Mouse (Mus musculus) CH12.LX (cell line): ENCODE measurements around the gene Rtl9. TPM values are rescaled to one million over a fixed set of nuclear protein-coding genes. Genes with fewer than 3 reads are reported as not detected.
A peak's percentile ranks its signal among the peaks of the same experiment; 100 is the strongest.

Experiments
- DNase-seq: peaks from one replicate; pipeline ENCODE4 v3.0.0-alpha.2; 2013; ENCODE audit errors: extremely low read depth
- H3K27ac ChIP-seq: 2 replicates; pipeline ENCODE4 v1.5.1; 2012; ENCODE audit warnings: low read depth, mild to moderate bottlenecking, control low read depth, moderate library complexity; ENCODE audit not compliant: insufficient read depth
- H3K27me3 ChIP-seq: replicated peaks from 2 replicates; pipeline ENCODE3; 2012; ENCODE audit warnings: inconsistent platforms
- H3K36me3 ChIP-seq, 2 experiments: replicated peaks in 1 of 2; 2 replicates each; pipeline versions ENCODE3 to v1.6.1; 2012; ENCODE audit warnings: inconsistent platforms in 1 of 2, low read length in 1 of 2, mild to moderate bottlenecking in 1 of 2, mixed read lengths in 1 of 2, moderate library complexity in 1 of 2; ENCODE audit not compliant: control insufficient read depth in 1 of 2, insufficient read depth in 1 of 2
- H3K4me1 ChIP-seq, 2 experiments: 2 replicates each; pipeline ENCODE4 v1.6.1; 2012; ENCODE audit warnings: inconsistent platforms in 1 of 2, moderate library complexity in 1 of 2; ENCODE audit not compliant: insufficient read depth in 2 of 2, control insufficient read depth in 1 of 2
- H3K4me2 ChIP-seq: 2 replicates; pipeline ENCODE4 v1.6.1; 2012; ENCODE audit warnings: low read depth, mild to moderate bottlenecking, control low read depth; ENCODE audit not compliant: poor library complexity, insufficient read depth, severe bottlenecking
- H3K4me3 ChIP-seq, 3 experiments: fragments of 150-350 bp in 1 of 3; sonication (generic) in 1 of 3; replicated peaks in 1 of 3; 2 replicates each; pipeline versions ENCODE3 to v1.5.1; 2011 to 2012; ENCODE audit warnings: low read depth in 2 of 3, low read length in 2 of 3, mild to moderate bottlenecking in 2 of 3, moderate library complexity in 2 of 3, control low read depth in 1 of 3, improper control_type of control experiment in 1 of 3, inconsistent platforms in 1 of 3, mixed read lengths in 1 of 3; ENCODE audit not compliant: poor library complexity in 1 of 3
- H3K79me2 ChIP-seq: replicated peaks from 2 replicates; pipeline ENCODE4 v1.6.1; 2012; ENCODE audit warnings: mild to moderate bottlenecking, moderate library complexity; ENCODE audit not compliant: control insufficient read depth, poor library complexity, insufficient read depth, severe bottlenecking; ENCODE audit errors: extremely low read depth
- H3K9ac ChIP-seq: 2 replicates; pipeline ENCODE4 v1.6.1; 2012; ENCODE audit warnings: low read depth, mild to moderate bottlenecking, control low read depth, moderate library complexity; ENCODE audit not compliant: insufficient read depth
- H3K9me3 ChIP-seq: replicated peaks from 2 replicates; pipeline ENCODE3; 2012; ENCODE audit warnings: low read length, inconsistent platforms, mixed read lengths
- CHD1 ChIP-seq: IDR thresholded peaks from 2 replicates; pipeline ENCODE4 v1.6.1; 2012; ENCODE audit warnings: low read depth, low read length, improper control_type of control experiment, inconsistent platforms
- CHD2 ChIP-seq: IDR thresholded peaks from 2 replicates; pipeline ENCODE4 v1.6.1; 2011; ENCODE audit warnings: low read length, improper control_type of control experiment
- CTCF ChIP-seq, 2 experiments: IDR thresholded peaks in 1 of 2; conservative IDR thresholded peaks in 1 of 2; 2 replicates each; pipeline ENCODE4 v1.5.1; 2011 to 2012; ENCODE audit warnings: low read depth in 2 of 2, low read length in 2 of 2, improper control_type of control experiment in 1 of 2, inconsistent platforms in 1 of 2, mild to moderate bottlenecking in 1 of 2, moderate library complexity in 1 of 2
- E2F4 ChIP-seq: IDR thresholded peaks from 2 replicates; pipeline ENCODE4 v1.6.1; 2011; ENCODE audit warnings: low read depth, low read length, improper control_type of control experiment; ENCODE audit not compliant: insufficient replicate concordance
- ELF1 ChIP-seq: IDR thresholded peaks from 2 replicates; pipeline ENCODE4 v1.6.1; 2014; ENCODE audit warnings: low read depth, mild to moderate bottlenecking, inconsistent platforms, low read length, improper control_type of control experiment
- EP300 ChIP-seq: IDR thresholded peaks from 2 replicates; pipeline ENCODE4 v1.6.1; 2011; ENCODE audit warnings: low read length, improper control_type of control experiment
- ETS1 ChIP-seq: conservative IDR thresholded peaks from 2 replicates; pipeline ENCODE4 v1.6.1; 2012; ENCODE audit warnings: low read depth, mild to moderate bottlenecking, inconsistent platforms, low read length, improper control_type of control experiment, moderate library complexity
- GABPA ChIP-seq: IDR thresholded peaks from 2 replicates; pipeline ENCODE4 v1.6.1; 2012; ENCODE audit warnings: low read depth, low read length, improper control_type of control experiment, inconsistent platforms; ENCODE audit not compliant: insufficient replicate concordance
- HCFC1 ChIP-seq: IDR thresholded peaks from 2 replicates; pipeline ENCODE4 v1.6.1; 2012; ENCODE audit warnings: low read depth, mild to moderate bottlenecking, inconsistent platforms, low read length, improper control_type of control experiment
- IRF4 ChIP-seq: IDR thresholded peaks from 2 replicates; pipeline ENCODE4 v1.6.1; 2014; ENCODE audit warnings: low read depth, mild to moderate bottlenecking, inconsistent platforms, low read length, improper control_type of control experiment
- JUN ChIP-seq: IDR thresholded peaks from 2 replicates; pipeline ENCODE4 v1.6.1; 2011; ENCODE audit warnings: low read depth, mild to moderate bottlenecking, low read length, improper control_type of control experiment, moderate library complexity; ENCODE audit not compliant: insufficient read depth
- JUND ChIP-seq: conservative IDR thresholded peaks from 2 replicates; pipeline ENCODE4 v1.6.1; 2011; ENCODE audit warnings: low read depth, low read length, improper control_type of control experiment
- MAFK ChIP-seq: IDR thresholded peaks from 2 replicates; pipeline ENCODE4 v1.6.1; 2011; ENCODE audit warnings: low read length, improper control_type of control experiment; ENCODE audit not compliant: insufficient replicate concordance
- MEF2A ChIP-seq: IDR thresholded peaks from 2 replicates; pipeline ENCODE4 v1.6.1; 2014; ENCODE audit warnings: low read depth, mild to moderate bottlenecking, inconsistent platforms, low read length, improper control_type of control experiment, borderline replicate concordance
- NELFE ChIP-seq: IDR thresholded peaks from 2 replicates; pipeline ENCODE4 v1.6.1; 2011; ENCODE audit warnings: low read depth, low read length, improper control_type of control experiment
- PAX5 ChIP-seq: IDR thresholded peaks from 2 replicates; pipeline ENCODE4 v1.6.1; 2012; ENCODE audit warnings: low read length, inconsistent platforms, mixed read lengths
- POLR2AphosphoS2 ChIP-seq: IDR thresholded peaks from 2 replicates; pipeline ENCODE4 v1.6.1; 2011; ENCODE audit warnings: low read depth, low read length, improper control_type of control experiment
- RAD21 ChIP-seq: IDR thresholded peaks from 2 replicates; pipeline ENCODE4 v1.6.1; 2011; ENCODE audit warnings: low read depth, mild to moderate bottlenecking, low read length, improper control_type of control experiment, moderate library complexity
- SIN3A ChIP-seq: IDR thresholded peaks from 2 replicates; pipeline ENCODE4 v1.6.1; 2012; ENCODE audit warnings: low read length, improper control_type of control experiment, inconsistent platforms
- SMC3 ChIP-seq: IDR thresholded peaks from 2 replicates; pipeline ENCODE4 v1.6.1; 2011; ENCODE audit warnings: low read depth, low read length, improper control_type of control experiment
- TBP ChIP-seq: conservative IDR thresholded peaks from 2 replicates; pipeline ENCODE4 v1.6.1; 2011; ENCODE audit warnings: low read depth, low read length, improper control_type of control experiment
- TCF12 ChIP-seq: IDR thresholded peaks from 2 replicates; pipeline ENCODE4 v1.6.1; 2014; ENCODE audit warnings: low read depth, mild to moderate bottlenecking, inconsistent platforms, low read length, improper control_type of control experiment
- UBTF ChIP-seq: IDR thresholded peaks from 2 replicates; pipeline ENCODE4 v1.6.1; 2012; ENCODE audit warnings: low read depth, mild to moderate bottlenecking, inconsistent platforms, low read length, improper control_type of control experiment, moderate library complexity
- ZC3H11A ChIP-seq: IDR thresholded peaks from 2 replicates; pipeline ENCODE4 v1.6.1; 2012; ENCODE audit warnings: low read depth, mild to moderate bottlenecking, inconsistent platforms, low read length, improper control_type of control experiment
- ZKSCAN1 ChIP-seq: IDR thresholded peaks from 2 replicates; pipeline ENCODE4 v1.6.1; 2012; ENCODE audit warnings: low read depth, inconsistent platforms, low read length, improper control_type of control experiment, borderline replicate concordance
- ZMIZ1 ChIP-seq: IDR thresholded peaks from 2 replicates; pipeline ENCODE4 v1.6.1; 2012; ENCODE audit warnings: low read depth, mild to moderate bottlenecking, inconsistent platforms, low read length, improper control_type of control experiment
- ZNF384 ChIP-seq: IDR thresholded peaks from 2 replicates; pipeline ENCODE4 v1.6.1; 2012; ENCODE audit warnings: low read depth, low read length, improper control_type of control experiment, inconsistent platforms
- dilution Hi-C: fragments of 300-500 bp; cut with MboI; formaldehyde crosslinking; loops from 2 replicates; pipeline ENCODE4 v1.14.3; 2020; ENCODE audit warnings: low sequenced_read_pairs; ENCODE audit not compliant: extremely low pct_unique_long_range_greater_than_20kb, extremely low pct_ligation_motif_present
- in situ Hi-C: fragments of 300-500 bp; cut with MboI; formaldehyde crosslinking; loops from 3 replicates; pipeline ENCODE4 v1.14.3; 2019; ENCODE audit warnings: low sequenced_read_pairs, low pct_ligation_motif_present, low pct_unique_long_range_greater_than_20kb, mixed read lengths
- polyA plus RNA-seq: library from polyadenylated mRNA; unstranded; fragments of >175 nt; gene quantifications from 2 replicates; pipeline ENCODE4 v1.2.1, GENCODE M21; 2012; ENCODE audit warnings: low read depth; ENCODE audit not compliant: insufficient read length
- total RNA-seq, 2 experiments: library from RNA; depleted of rRNA; stranded (reverse); fragments of 300-350 nt in 1 of 2; fragments of >200 nt in 1 of 2; gene quantifications; 2 replicates each; pipeline ENCODE4 v1.2.3; 2012 to 2014

Gene Rtl9
- total and polyA plus RNA-seq, 3 experiments = 0.13 to 0.63 (median 0.24) TPM

DNA sequence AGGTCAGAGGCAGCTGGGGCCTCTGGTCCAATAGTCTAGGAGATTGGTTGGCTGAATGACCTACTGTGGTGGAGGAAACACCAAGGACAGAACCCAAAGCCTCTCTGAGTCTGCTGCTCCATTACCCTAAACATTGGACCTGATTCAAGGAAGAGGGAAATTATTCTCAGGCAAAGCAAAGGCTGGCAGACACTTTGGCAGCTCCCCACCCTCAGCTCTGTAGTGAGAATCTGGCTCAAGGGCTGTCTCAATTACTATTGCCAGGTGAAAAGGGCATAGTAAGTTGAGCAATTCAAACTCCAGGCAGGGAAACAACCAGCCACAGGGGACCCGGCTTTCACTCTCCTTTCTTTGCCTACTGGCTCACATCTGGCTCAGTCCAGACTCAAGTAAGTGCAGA is 6.5 kb downstream of the Rtl9 start:
- Histone ChIP-seq H3K9ac (no peak overlapping the region), H3K36me3 (no peaks in the 10 kb centered on the region), H3K27ac (no peak overlapping the region), H3K9me3 (no peaks in the 10 kb centered on the region), H3K4me1 (no peaks in the 10 kb centered on the region), H3K4me3 (no peak overlapping the region), H3K79me2 (no peaks in the 10 kb centered on the region), H3K27me3 (no peaks in the 10 kb centered on the region), H3K4me2 (no peak overlapping the region)
- no peak for DNase-seq
- no peak for TF ChIP-seq ZC3H11A
- TF ChIP-seq SMC3 = no peak
- no peak for TF ChIP-seq JUN
- TF ChIP-seq MAFK = no peak
- no peak for TF ChIP-seq GABPA
- no peak for TF ChIP-seq TCF12
- TF ChIP-seq JUND = no peak
- TF ChIP-seq IRF4 = no peak
- no peak for TF ChIP-seq PAX5
- no peak for TF ChIP-seq ZMIZ1
- no peak for TF ChIP-seq ETS1
- no peak for TF ChIP-seq MEF2A
- no peak for TF ChIP-seq CHD2
- no peak for TF ChIP-seq ZKSCAN1
- dilution Hi-C loops (no loop called here), in situ Hi-C loops (no loop called here)

DNA sequence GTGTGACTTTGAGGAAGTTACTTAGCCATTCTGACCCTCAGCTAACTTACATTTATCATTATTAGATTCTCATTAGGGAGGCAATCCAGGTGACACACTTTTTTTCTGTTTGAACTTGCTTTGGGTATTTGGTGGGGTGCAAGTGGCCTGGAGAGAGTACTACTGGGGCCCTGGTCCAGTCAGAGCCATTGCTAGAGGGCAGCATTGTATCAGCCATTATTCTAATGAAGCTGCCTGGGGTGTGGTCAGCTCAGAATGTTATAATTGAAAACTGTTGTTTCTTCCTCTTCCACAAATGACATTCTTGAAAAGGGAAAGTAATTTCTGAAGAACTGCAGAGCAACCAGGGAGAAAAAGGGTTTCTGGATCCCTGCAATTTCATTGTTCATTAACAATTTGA is 13.2 kb downstream of the Rtl9 start:
- TF ChIP-seq EP300 (no peak), CTCF (conservative IDR thresholded peaks at IDR 0.05 in 1 of 2, IDR thresholded peaks at IDR 0.05 in 1 of 2; ENCODE audit: low read depth in 2 of 2, low read length in 2 of 2) (peak in 1 of 2 experiments; percentile 53; a peak in 2 of 4 replicates), RAD21 (peak; percentile 51), HCFC1 (no peak), MAFK (no peak), ELF1 (no peak), PAX5 (no peak), SIN3A (no peak), TCF12 (no peak), NELFE (no peak), CHD1 (no peak), SMC3 (peak; percentile 34; the same call in 1 of the 2 replicates), E2F4 (no peak), MEF2A (no peak), GABPA (no peak), ZNF384 (no peak), TBP (no peak), ZC3H11A (no peak), POLR2AphosphoS2 (no peak), UBTF (no peak)
- dilution Hi-C loops (no loop called here), in situ Hi-C loops (no loop called here)
- H3K27ac ChIP-seq = no peak overlapping the region
- no peak overlapping the region for H3K4me2 ChIP-seq
- H3K4me1 ChIP-seq = no peaks in the 10 kb centered on the region
- H3K9me3 ChIP-seq = no peaks in the 10 kb centered on the region
- no peak for DNase-seq
- no peaks in the 10 kb centered on the region for H3K36me3 ChIP-seq
- no peaks in the 10 kb centered on the region for H3K27me3 ChIP-seq
- no peak overlapping the region for H3K9ac ChIP-seq
- H3K4me3 ChIP-seq = no peak overlapping the region
- no peaks in the 10 kb centered on the region for H3K79me2 ChIP-seq
